Mouse (Mus musculus): Measurements from ENCODE around the gene Zfp626. TPM values are rescaled to one million over a fixed set of nuclear protein-coding genes. Genes with fewer than 3 reads are reported as not detected.
"Not testable (repeated sequence)": the region's sequence is repeated elsewhere in the genome, so short reads cannot be mapped to it uniquely, and the experiment has no call there.

The Zfp626 gene
- polyA plus RNA-seq, 1 experiment, result 1.2 TPM

GRCm38 (mm10) chr7:27857227-27857626 is 50.2 kb downstream of the Zfp626 start, which contains the start of gene Zfp607a:
Gene Zfp607a (plus strand): TSS chr7:27857527.
- no peak within 1 kb of the TSS for H3K4me3 ChIP-seq (ENCODE audit: insufficient read depth, poor library complexity, severe bottlenecking)
- H3K79me3 ChIP-seq (ENCODE audit: low read depth), result no peaks in the 10 kb centered on the region
- H3K36me3 ChIP-seq (ENCODE audit: control insufficient read depth, insufficient read depth), result no peaks in the 10 kb centered on the region
- H3ac ChIP-seq (ENCODE audit: control insufficient read depth, insufficient read length, low read depth), result no peak within 1 kb of the TSS
- H3K27me3 ChIP-seq (ENCODE audit: control insufficient read depth, insufficient read depth, insufficient read length), result no peaks in the 10 kb centered on the region
- no peaks in the 10 kb centered on the region for H3K79me2 ChIP-seq (ENCODE audit: control insufficient read depth, insufficient read depth)
- TF ChIP-seq USF1 (IDR thresholded peaks at IDR 0.05; ENCODE audit: low read depth) (no peak), MYOG (IDR thresholded peaks at IDR 0.05; ENCODE audit: control insufficient read depth, extremely low read depth, insufficient read length) (no peak), MAX (IDR thresholded peaks at IDR 0.05) (no peak), MYOD1 (IDR thresholded peaks at IDR 0.05; ENCODE audit: control insufficient read depth, insufficient read length, low read depth) (no peak), CEBPB (IDR thresholded peaks at IDR 0.05; ENCODE audit: low read depth) (no peak), FOSL1 (IDR thresholded peaks at IDR 0.05; ENCODE audit: insufficient read depth, low read length, poor library complexity, severe bottlenecking) (no peak), CTCF (IDR thresholded peaks at IDR 0.05; ENCODE audit: control insufficient read depth, insufficient read depth, insufficient read length) (no peak)

GRCm38 (mm10) chr7:27859301-27860251 is 52.6 kb downstream of the Zfp626 start:
- TF ChIP-seq MYOG (IDR thresholded peaks at IDR 0.05; ENCODE audit: control insufficient read depth, extremely low read depth, insufficient read length), result no peak
- no peak for TF ChIP-seq MYOD1 (IDR thresholded peaks at IDR 0.05; ENCODE audit: control insufficient read depth, insufficient read length, low read depth)
- TF ChIP-seq CEBPB (IDR thresholded peaks at IDR 0.05; ENCODE audit: low read depth), result no peak
- no peak for TF ChIP-seq CTCF (IDR thresholded peaks at IDR 0.05; ENCODE audit: control insufficient read depth, insufficient read depth, insufficient read length)
- no peak for TF ChIP-seq MAX (IDR thresholded peaks at IDR 0.05)
- no peak for TF ChIP-seq FOSL1 (IDR thresholded peaks at IDR 0.05; ENCODE audit: insufficient read depth, low read length, poor library complexity, severe bottlenecking)
- no peak for TF ChIP-seq USF1 (IDR thresholded peaks at IDR 0.05; ENCODE audit: low read depth)
- no peaks in the 10 kb centered on the region for H3K79me3 ChIP-seq (ENCODE audit: low read depth)
- H3ac ChIP-seq (ENCODE audit: control insufficient read depth, insufficient read length, low read depth), result peak overlapping the region; percentile 44
- H3K27me3 ChIP-seq (ENCODE audit: control insufficient read depth, insufficient read depth, insufficient read length), result no peaks in the 10 kb centered on the region
- H3K4me3 ChIP-seq (ENCODE audit: insufficient read depth, poor library complexity, severe bottlenecking), result peak overlapping the region; percentile 37
- no peaks in the 10 kb centered on the region for H3K79me2 ChIP-seq (ENCODE audit: control insufficient read depth, insufficient read depth)
- peaks cover 4% of the 10 kb centered on the region for H3K36me3 ChIP-seq (ENCODE audit: control insufficient read depth, insufficient read depth)

DNA sequence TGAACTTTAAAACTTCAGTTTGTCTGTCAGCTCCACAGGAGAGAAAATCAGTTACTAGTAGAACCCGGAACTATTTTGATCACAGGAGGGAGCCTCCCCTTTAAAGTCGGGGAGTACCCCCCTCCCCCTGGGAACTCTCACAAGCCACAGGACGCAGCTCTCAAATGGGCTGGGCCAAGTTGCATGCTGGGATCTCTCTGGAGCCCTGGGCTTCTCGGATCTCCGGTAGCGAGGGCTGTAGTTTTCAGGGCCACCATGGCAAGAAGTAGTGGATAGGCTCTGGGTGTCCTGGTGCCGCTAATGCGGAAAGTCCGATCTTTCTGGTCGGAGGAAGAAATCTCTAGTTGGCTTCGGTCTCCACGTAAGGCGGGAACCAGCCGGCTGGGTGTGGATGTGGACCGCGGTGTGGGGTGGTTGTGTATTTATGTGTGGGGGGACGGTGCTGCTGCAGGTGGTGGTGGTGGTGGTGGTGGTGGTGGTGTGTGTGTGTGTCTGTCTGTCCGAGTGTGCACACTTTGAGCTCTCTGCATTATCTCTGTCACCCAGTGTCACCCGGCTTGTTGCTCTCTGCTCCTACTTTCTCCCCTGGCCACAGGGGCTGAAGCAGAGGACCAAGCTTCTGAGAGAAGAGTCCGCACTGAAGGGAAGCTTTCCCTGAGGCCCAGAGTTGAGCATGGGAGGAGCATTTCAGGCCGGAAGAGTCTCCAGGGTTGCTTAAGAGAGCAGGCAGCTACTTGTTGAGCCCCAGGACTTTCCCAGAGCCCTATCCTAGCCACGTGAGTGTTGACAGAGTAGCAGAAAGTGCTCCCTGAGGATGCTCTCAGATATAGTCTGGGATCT is 53.6 kb downstream of the Zfp626 start:
- Histone ChIP-seq H3K36me3 (ENCODE audit: control insufficient read depth, insufficient read depth) (peaks cover 4% of the 10 kb centered on the region), H3K79me3 (ENCODE audit: low read depth) (no peaks in the 10 kb centered on the region), H3K27me3 (ENCODE audit: control insufficient read depth, insufficient read depth, insufficient read length) (no peaks in the 10 kb centered on the region), H3K4me3 (ENCODE audit: insufficient read depth, poor library complexity, severe bottlenecking) (peak overlapping the region; percentile 37), H3K79me2 (ENCODE audit: control insufficient read depth, insufficient read depth) (no peaks in the 10 kb centered on the region), H3ac (ENCODE audit: control insufficient read depth, insufficient read length, low read depth) (peak overlapping the region; percentile 84)
- no peak for TF ChIP-seq MYOD1 (IDR thresholded peaks at IDR 0.05; ENCODE audit: control insufficient read depth, insufficient read length, low read depth)
- no peak for TF ChIP-seq USF1 (IDR thresholded peaks at IDR 0.05; ENCODE audit: low read depth)
- no peak for TF ChIP-seq CTCF (IDR thresholded peaks at IDR 0.05; ENCODE audit: control insufficient read depth, insufficient read depth, insufficient read length)
- no peak for TF ChIP-seq CEBPB (IDR thresholded peaks at IDR 0.05; ENCODE audit: low read depth)
- no peak for TF ChIP-seq MAX (IDR thresholded peaks at IDR 0.05)
- TF ChIP-seq MYOG (IDR thresholded peaks at IDR 0.05; ENCODE audit: control insufficient read depth, extremely low read depth, insufficient read length), result no peak
- no peak for TF ChIP-seq FOSL1 (IDR thresholded peaks at IDR 0.05; ENCODE audit: insufficient read depth, low read length, poor library complexity, severe bottlenecking)

DNA sequence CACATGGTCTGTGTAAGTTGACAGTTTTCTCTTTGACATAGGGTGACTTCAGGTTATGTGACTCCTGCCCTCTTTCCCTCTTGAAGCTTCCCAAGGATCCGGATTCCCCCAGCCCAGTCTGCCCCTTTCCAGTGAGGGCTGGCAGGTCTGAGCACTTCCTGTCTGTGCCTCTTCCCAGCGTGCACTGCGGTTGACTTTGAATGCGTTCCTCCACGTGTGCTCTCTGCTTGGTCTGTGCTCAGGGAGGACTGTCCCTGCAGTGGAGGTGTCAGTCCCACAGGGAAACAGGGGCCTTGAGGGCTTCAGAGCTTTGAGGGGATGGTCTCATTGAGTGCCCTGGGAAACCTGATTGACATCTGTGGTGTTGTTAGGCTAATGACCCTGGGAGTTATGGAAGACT is 55.6 kb downstream of the Zfp626 start:
- H3K79me2 ChIP-seq (ENCODE audit: control insufficient read depth, insufficient read depth); H3ac ChIP-seq (ENCODE audit: control insufficient read depth, insufficient read length, low read depth); H3K27me3 ChIP-seq (ENCODE audit: control insufficient read depth, insufficient read depth, insufficient read length); H3K4me3 ChIP-seq (ENCODE audit: insufficient read depth, poor library complexity, severe bottlenecking); H3K79me3 ChIP-seq (ENCODE audit: low read depth); H3K36me3 ChIP-seq (ENCODE audit: control insufficient read depth, insufficient read depth): not testable (repeated sequence)

Other genes with a start within 250 kb of the Zfp626 start
- 102 TPM for gene Akt2, start 215.6 kb upstream of the Zfp626 start, polyA plus RNA-seq (2012; fragmentation: generic; extraction: Trizol)
- 0.11 TPM for gene Ttc9b, start 153.3 kb upstream of the Zfp626 start, polyA plus RNA-seq (2012; fragmentation: generic; extraction: Trizol)
- 31.4 TPM for gene Map3k10, start 132.6 kb upstream of the Zfp626 start, polyA plus RNA-seq (2012; fragmentation: generic; extraction: Trizol)
- 0.75 TPM for gene Zfp607b, start 117.9 kb upstream of the Zfp626 start, polyA plus RNA-seq (2012; fragmentation: generic; extraction: Trizol)
- gene Zfp60, start 75.8 kb upstream of the Zfp626 start, polyA plus RNA-seq (2012; fragmentation: generic; extraction: Trizol), result 1.3 TPM
- 0.85 TPM for gene Zfp59, start 31.4 kb downstream of the Zfp626 start, polyA plus RNA-seq (2012; fragmentation: generic; extraction: Trizol)
- gene Zfp607a, start 50.3 kb downstream of the Zfp626 start, polyA plus RNA-seq (2012; fragmentation: generic; extraction: Trizol), result 0.69 TPM
- gene Zfp974, start 122.3 kb downstream of the Zfp626 start, polyA plus RNA-seq (2012; fragmentation: generic; extraction: Trizol), result 1.5 TPM
- gene Zfp780b, start 172.0 kb downstream of the Zfp626 start, polyA plus RNA-seq (2012; fragmentation: generic; extraction: Trizol), result 1.3 TPM
- gene Zfp850, start 206.9 kb downstream of the Zfp626 start, polyA plus RNA-seq (2012; fragmentation: generic; extraction: Trizol), result 0.62 TPM
- 259 TPM for gene Psmc4, start 242.9 kb downstream of the Zfp626 start, polyA plus RNA-seq (2012; fragmentation: generic; extraction: Trizol)

Measured in C2C12 (cell line).